Mouse (Mus musculus) neural tube, embryonic 15.5 days (tissue): ENCODE data around the gene Gm3453. TPM values are rescaled to one million over a fixed set of nuclear protein-coding genes. Genes with fewer than 3 reads are reported as not detected.
"Not testable (repeated sequence)": the region's sequence is repeated elsewhere in the genome, so short reads cannot be mapped to it uniquely, and the experiment has no call there.

Experiments used
- ATAC-seq: fragments of 200-750 bp; cut with Nextera tagmentation; 2 replicates; pipeline ENCODE4 v1.8.0; 2017; ENCODE audit warnings: mild to moderate bottlenecking, moderate TSS enrichment, moderate library complexity; ENCODE audit not compliant: low FRiP score
- H3K27ac ChIP-seq: fragments of 300-500 bp; sonication (generic); replicated peaks from 2 replicates; pipeline ENCODE4 v1.5.1; 2015; ENCODE audit warnings: mild to moderate bottlenecking, inconsistent platforms
- H3K27me3 ChIP-seq: fragments of 300-500 bp; sonication (generic); replicated peaks from 2 replicates; pipeline ENCODE4 v1.6.1; 2015; ENCODE audit warnings: inconsistent platforms
- H3K36me3 ChIP-seq: fragments of 300-500 bp; sonication (generic); 2 replicates; pipeline ENCODE4 v1.6.1; 2015; ENCODE audit warnings: inconsistent platforms
- H3K4me1 ChIP-seq: fragments of 300-500 bp; sonication (generic); 2 replicates; pipeline ENCODE4 v1.6.1; 2015; ENCODE audit warnings: inconsistent platforms
- H3K4me2 ChIP-seq: fragments of 300-500 bp; sonication (generic); 2 replicates; pipeline ENCODE4 v1.6.1; 2015; ENCODE audit warnings: inconsistent platforms, mild to moderate bottlenecking, moderate library complexity
- H3K4me3 ChIP-seq: fragments of 300-500 bp; sonication (generic); replicated peaks from 2 replicates; pipeline ENCODE4 v1.5.1; 2015; ENCODE audit warnings: mild to moderate bottlenecking, inconsistent platforms
- H3K9ac ChIP-seq: fragments of 300-500 bp; sonication (generic); replicated peaks from 2 replicates; pipeline ENCODE4 v1.6.1; 2015; ENCODE audit warnings: mild to moderate bottlenecking, inconsistent platforms
- H3K9me3 ChIP-seq: fragments of 300-500 bp; sonication (generic); replicated peaks from 2 replicates; pipeline ENCODE4 v1.6.1; 2016; ENCODE audit warnings: inconsistent platforms
- WGBS: fragments of 180-500 bp; shearing (Covaris S2); methylation state at CpG from one replicate; pipeline ENCODE4 v1.1.7; 2015; ENCODE audit warnings: mixed read lengths; 5-methylcytosine and 5-hydroxymethylcytosine counted together
- polyA plus RNA-seq: library from polyadenylated mRNA; unstranded; fragments of >200 nt; fragmentation: Nextera tagmentation; extraction: Ambion mirVana; gene quantifications from 2 replicates; pipeline ENCODE4 v1.2.1, GENCODE M21; 2015

The Gm3453 gene
- not detected in 2 replicates for polyA plus RNA-seq

- not testable (repeated sequence) for H3K36me3 ChIP-seq, H3K9ac ChIP-seq, H3K4me3 ChIP-seq, H3K27ac ChIP-seq, ATAC-seq, H3K9me3 ChIP-seq, H3K27me3 ChIP-seq, H3K4me2 ChIP-seq, H3K4me1 ChIP-seq
- WGBS: 64% methylated on average over 2 of the region's 2 CpGs
These were observed at the start of gene Gm3453 for GRCm38 (mm10) chr14:5979037-5979436. Gm3453 (minus strand) TSS chr14:5979137.

GRCm38 (mm10) chr14:5987136-5987535 is 8.2 kb upstream of the Gm3453 start:
- not testable (repeated sequence) for H3K9me3 ChIP-seq, H3K4me1 ChIP-seq, H3K9ac ChIP-seq, H3K4me3 ChIP-seq, H3K27ac ChIP-seq, H3K27me3 ChIP-seq, H3K36me3 ChIP-seq, H3K4me2 ChIP-seq, ATAC-seq
- 84% methylated on average over 6 of the region's 7 CpGs for WGBS

- H3K4me1 ChIP-seq, H3K9me3 ChIP-seq, ATAC-seq, H3K9ac ChIP-seq, H3K27me3 ChIP-seq, H3K4me2 ChIP-seq, H3K36me3 ChIP-seq, H3K27ac ChIP-seq, H3K4me3 ChIP-seq: not testable (repeated sequence)
- WGBS: 35% methylated on average over 4 of the region's 4 CpGs
These were observed 16.5 kb downstream of the Gm3453 start for GRCm38 (mm10) chr14:5962441-5962840.

- Histone ChIP-seq H3K9ac (peak within 1 kb of the TSS; percentile 48), H3K4me2 (peak within 1 kb of the TSS; percentile 73), H3K4me3 (peak within 1 kb of the TSS; percentile 52)
- H3K27ac ChIP-seq, H3K36me3 ChIP-seq, H3K27me3 ChIP-seq, H3K9me3 ChIP-seq, H3K4me1 ChIP-seq: not testable (repeated sequence)
- 1% methylated on average over 12 of the region's 23 CpGs for WGBS
- peak; percentile 72; the same call in 1 of the 2 replicates for ATAC-seq
These were observed 17.3 kb downstream of the Gm3453 start, which contains the start of gene Gm3248 for GRCm38 (mm10) chr14:5961635-5962034. Gm3248 (minus strand) TSS chr14:5961745.

- not testable (repeated sequence) for H3K4me1 ChIP-seq, H3K27me3 ChIP-seq, H3K9me3 ChIP-seq, H3K27ac ChIP-seq, H3K36me3 ChIP-seq
- Histone ChIP-seq H3K4me2 (peak overlapping the region; percentile 73), H3K4me3 (peak overlapping the region; percentile 52), H3K9ac (peak overlapping the region; percentile 48)
- ATAC-seq: peak; percentile 77; the same call in 1 of the 2 replicates
- 2% methylated on average over 23 of the region's 24 CpGs for WGBS
These were observed 17.8 kb downstream of the Gm3453 start for GRCm38 (mm10) chr14:5961102-5961501.

GRCm38 (mm10) chr14:5960479-5960878 is 18.5 kb downstream of the Gm3453 start:
- ATAC-seq, H3K4me2 ChIP-seq: not testable (repeated sequence)
- WGBS: 0% methylated on average over 4 of the region's 10 CpGs

GRCm38 (mm10) chr14:5923276-5923675 is 55.7 kb downstream of the Gm3453 start:
- H3K9me3 ChIP-seq, H3K4me1 ChIP-seq, H3K4me2 ChIP-seq, ATAC-seq, H3K27ac ChIP-seq, H3K36me3 ChIP-seq, H3K27me3 ChIP-seq, H3K4me3 ChIP-seq, H3K9ac ChIP-seq: not testable (repeated sequence)
- 78% methylated on average over 7 of the region's 7 CpGs for whole genome bisulfite sequencing

More at GRCm38 (mm10) chr14:5960479-5960878, 18.5 kb downstream of the Gm3453 start:
- H3K9ac ChIP-seq, H3K27ac ChIP-seq, H3K27me3 ChIP-seq, H3K4me3 ChIP-seq, H3K4me1 ChIP-seq, H3K9me3 ChIP-seq, H3K36me3 ChIP-seq: not testable (repeated sequence)

Other genes with a start within 250 kb of the Gm3453 start
- gene Gm3373, start 237.6 kb downstream of the Gm3453 start, polyA plus RNA-seq: 0.56 TPM in 1 of 2 replicates, not detected in the other
- 4.4 and 6.3 TPM in 2 replicates for gene Gm3383, start 171.2 kb downstream of the Gm3453 start, polyA plus RNA-seq
- not detected in 2 replicates for gene Gm3424, start 148.8 kb downstream of the Gm3453 start, polyA plus RNA-seq
- gene Gm8237, start 98.8 kb downstream of the Gm3453 start, polyA plus RNA-seq: 1.0 and 1.9 TPM in 2 replicates
- 3.8 and 5.5 TPM in 2 replicates for gene Gm3248, start 17.4 kb downstream of the Gm3453 start, polyA plus RNA-seq
- gene Gm6337, start 79.1 kb upstream of the Gm3453 start, polyA plus RNA-seq: not detected in 2 replicates
- gene Gm8206, start 114.8 kb upstream of the Gm3453 start, polyA plus RNA-seq: 4.6 and 6.7 TPM in 2 replicates
- 3.8 and 6.2 TPM in 2 replicates for gene Gm3468, start 129.5 kb upstream of the Gm3453 start, polyA plus RNA-seq
- not detected in 2 replicates for gene Gm3476, start 146.7 kb upstream of the Gm3453 start, polyA plus RNA-seq
- not detected in 2 replicates for gene Gm21560, start 240.2 kb upstream of the Gm3453 start, polyA plus RNA-seq